Mouse (Mus musculus) heart, embryonic 15.5 days (tissue): Measurements from ENCODE around the gene Atpif1. TPM values are rescaled to one million over a fixed set of nuclear protein-coding genes. Genes with fewer than 3 reads are reported as not detected.

ENCODE experiments used
- ATAC-seq: fragments of 200-750 bp; cut with Nextera tagmentation; replicated peaks from 2 replicates; pipeline ENCODE4 v1.8.0; 2017; ENCODE audit warnings: low read depth, moderate TSS enrichment; ENCODE audit not compliant: insufficient number of reproducible peaks, insufficient read depth, low FRiP score
- H3K27ac ChIP-seq: fragments of 300-500 bp; sonication (generic); 2 replicates; pipeline ENCODE4 v1.5.1; 2015; ENCODE audit warnings: mild to moderate bottlenecking, inconsistent platforms
- H3K27me3 ChIP-seq: fragments of 300-500 bp; sonication (generic); 2 replicates; pipeline ENCODE4 v1.6.1; 2015; ENCODE audit warnings: inconsistent platforms
- H3K36me3 ChIP-seq: fragments of 300-500 bp; sonication (generic); 2 replicates; pipeline ENCODE4 v1.6.1; 2015; ENCODE audit warnings: mild to moderate bottlenecking, inconsistent platforms
- H3K4me1 ChIP-seq: fragments of 300-500 bp; sonication (generic); replicated peaks from 2 replicates; pipeline ENCODE4 v1.6.1; 2015; ENCODE audit warnings: inconsistent platforms
- H3K4me2 ChIP-seq: fragments of 300-500 bp; sonication (generic); 2 replicates; pipeline ENCODE4 v1.6.1; 2015; ENCODE audit warnings: inconsistent platforms, mild to moderate bottlenecking, moderate library complexity
- H3K4me3 ChIP-seq: fragments of 300-500 bp; sonication (generic); 2 replicates; pipeline ENCODE4 v1.5.1; 2015; ENCODE audit warnings: mild to moderate bottlenecking, inconsistent platforms
- H3K9ac ChIP-seq: fragments of 300-500 bp; sonication (generic); 2 replicates; pipeline ENCODE4 v1.6.1; 2015; ENCODE audit warnings: mild to moderate bottlenecking, inconsistent platforms
- H3K9me3 ChIP-seq: fragments of 300-500 bp; sonication (generic); replicated peaks from 2 replicates; pipeline ENCODE4 v1.6.1; 2016; ENCODE audit warnings: inconsistent platforms
- WGBS: fragments of 180-500 bp; shearing (Covaris S2); methylation state at CpG from one replicate; pipeline ENCODE4 v1.1.7; 2015; ENCODE audit warnings: mixed read lengths; 5-methylcytosine and 5-hydroxymethylcytosine counted together
- polyA plus RNA-seq: library from polyadenylated mRNA; unstranded; fragments of >200 nt; fragmentation: Nextera tagmentation; extraction: Ambion mirVana; gene quantifications from 2 replicates; pipeline ENCODE4 v1.2.1, GENCODE M21; 2015

Atpif1 gene
- polyA plus RNA-seq, 1 experiment from 2014 or later, result 1,479 TPM

DNA sequence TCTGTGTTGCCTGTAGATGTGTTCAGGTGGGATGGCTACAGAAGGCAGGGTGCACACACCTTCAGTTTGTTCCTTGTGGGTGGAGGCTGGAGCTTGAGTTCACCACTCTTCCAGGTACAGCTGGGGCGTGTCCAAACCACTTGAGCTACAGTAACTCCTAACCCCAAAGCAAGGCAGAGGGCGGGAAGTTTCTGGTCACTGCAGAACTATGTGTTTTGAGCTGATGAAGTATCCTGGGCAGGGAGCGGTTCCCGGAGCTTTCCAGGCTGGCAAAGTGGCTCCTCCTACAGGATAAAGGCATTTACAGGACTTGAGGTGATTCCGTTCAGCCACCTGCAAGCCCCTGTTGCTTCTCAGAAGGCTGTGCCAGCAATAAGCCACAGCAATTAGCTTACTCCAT is 20.8 kb upstream of the Atpif1 start:
- no peak for ATAC-seq
- H3K27ac ChIP-seq, result no peak overlapping the region; the same call in 1 of the 2 replicates
- H3K4me3 ChIP-seq, result no peak overlapping the region
- no peak overlapping the region for H3K4me2 ChIP-seq
- peaks cover 33% of the 10 kb centered on the region for H3K36me3 ChIP-seq
- WGBS, result 63% methylated on average over 5 of the region's 5 CpGs
- H3K9me3 ChIP-seq, result no peaks in the 10 kb centered on the region
- H3K4me1 ChIP-seq, result peaks cover 13% of the 10 kb centered on the region
- no peak overlapping the region for H3K9ac ChIP-seq
- H3K27me3 ChIP-seq, result no peaks in the 10 kb centered on the region

DNA sequence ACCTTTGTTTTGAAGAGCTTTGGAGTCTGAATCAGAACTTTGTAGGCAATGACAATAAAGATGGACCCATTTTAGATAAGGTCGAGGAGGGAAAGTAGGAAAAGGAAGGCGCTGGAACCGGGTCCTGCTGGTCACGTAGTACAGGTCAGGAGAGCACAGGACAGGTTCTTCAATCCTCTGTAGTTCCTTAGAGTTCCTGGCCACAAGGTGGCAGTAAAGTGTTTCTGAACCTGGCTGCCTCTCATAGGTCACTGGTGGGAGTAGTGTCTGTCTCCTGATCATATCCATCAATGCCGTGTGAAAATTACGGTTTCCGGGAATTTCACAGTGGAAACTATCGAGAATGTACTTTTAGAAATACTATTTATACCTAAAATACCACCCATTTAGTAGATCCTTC is 12.4 kb upstream of the Atpif1 start:
- WGBS, result 26% methylated on average over 8 of the region's 8 CpGs
- Histone ChIP-seq H3K4me2 (no peak overlapping the region), H3K27ac (no peak overlapping the region), H3K9ac (no peak overlapping the region), H3K4me1 (no peaks in the 10 kb centered on the region), H3K27me3 (no peaks in the 10 kb centered on the region), H3K36me3 (peaks cover 89% of the 10 kb centered on the region), H3K9me3 (no peaks in the 10 kb centered on the region), H3K4me3 (no peak overlapping the region)
- no peak for ATAC-seq

- 43% methylated on average over 1 of the region's 1 CpGs for WGBS
- H3K4me2 ChIP-seq, result no peak overlapping the region
- peaks cover 79% of the 10 kb centered on the region for H3K36me3 ChIP-seq
- H3K4me3 ChIP-seq, result no peak overlapping the region
- no peak overlapping the region for H3K9ac ChIP-seq
- no peak overlapping the region for H3K27ac ChIP-seq
- no peaks in the 10 kb centered on the region for H3K4me1 ChIP-seq
- H3K9me3 ChIP-seq, result no peaks in the 10 kb centered on the region
- no peak for ATAC-seq
- H3K27me3 ChIP-seq, result no peaks in the 10 kb centered on the region
These were observed 9.3 kb upstream of the Atpif1 start for GRCm38 (mm10) chr4:132542724-132543123.

- Histone ChIP-seq H3K9ac (no peak overlapping the region), H3K27ac (no peak overlapping the region), H3K9me3 (no peaks in the 10 kb centered on the region), H3K4me3 (no peak overlapping the region), H3K36me3 (peaks cover 65% of the 10 kb centered on the region), H3K27me3 (no peaks in the 10 kb centered on the region), H3K4me2 (no peak overlapping the region), H3K4me1 (peaks cover 11% of the 10 kb centered on the region)
- ATAC-seq, result no peak
- WGBS, result 79% methylated on average over 4 of the region's 4 CpGs
These were observed 8.0 kb upstream of the Atpif1 start for GRCm38 (mm10) chr4:132541413-132541812.

DNA sequence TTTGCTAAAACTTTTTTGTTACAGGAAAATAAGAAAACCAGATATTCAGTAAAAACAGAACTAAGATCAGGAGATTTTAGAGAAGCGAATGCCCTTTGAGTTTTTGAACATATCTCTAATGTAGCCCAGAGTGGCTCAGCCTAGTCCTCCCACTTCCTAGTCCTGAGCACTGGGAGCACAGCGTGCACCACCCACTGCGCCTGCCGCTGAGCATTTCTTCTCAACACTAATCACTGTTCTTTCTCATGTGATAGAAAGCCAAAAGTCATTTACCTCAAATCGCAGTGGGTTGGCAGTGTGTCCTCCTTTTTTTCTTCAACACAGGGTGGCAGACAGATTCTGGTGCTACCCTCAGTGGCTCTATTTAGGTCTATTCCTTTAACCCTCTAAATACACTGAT is 6.0 kb upstream of the Atpif1 start:
- Histone ChIP-seq H3K4me2 (no peak overlapping the region), H3K4me1 (peaks cover 18% of the 10 kb centered on the region), H3K27me3 (no peaks in the 10 kb centered on the region), H3K27ac (no peak overlapping the region), H3K9me3 (no peaks in the 10 kb centered on the region), H3K4me3 (no peak overlapping the region), H3K9ac (no peak overlapping the region), H3K36me3 (peaks cover 52% of the 10 kb centered on the region)
- no peak for ATAC-seq
- 91% methylated on average over 5 of the region's 5 CpGs for WGBS

DNA sequence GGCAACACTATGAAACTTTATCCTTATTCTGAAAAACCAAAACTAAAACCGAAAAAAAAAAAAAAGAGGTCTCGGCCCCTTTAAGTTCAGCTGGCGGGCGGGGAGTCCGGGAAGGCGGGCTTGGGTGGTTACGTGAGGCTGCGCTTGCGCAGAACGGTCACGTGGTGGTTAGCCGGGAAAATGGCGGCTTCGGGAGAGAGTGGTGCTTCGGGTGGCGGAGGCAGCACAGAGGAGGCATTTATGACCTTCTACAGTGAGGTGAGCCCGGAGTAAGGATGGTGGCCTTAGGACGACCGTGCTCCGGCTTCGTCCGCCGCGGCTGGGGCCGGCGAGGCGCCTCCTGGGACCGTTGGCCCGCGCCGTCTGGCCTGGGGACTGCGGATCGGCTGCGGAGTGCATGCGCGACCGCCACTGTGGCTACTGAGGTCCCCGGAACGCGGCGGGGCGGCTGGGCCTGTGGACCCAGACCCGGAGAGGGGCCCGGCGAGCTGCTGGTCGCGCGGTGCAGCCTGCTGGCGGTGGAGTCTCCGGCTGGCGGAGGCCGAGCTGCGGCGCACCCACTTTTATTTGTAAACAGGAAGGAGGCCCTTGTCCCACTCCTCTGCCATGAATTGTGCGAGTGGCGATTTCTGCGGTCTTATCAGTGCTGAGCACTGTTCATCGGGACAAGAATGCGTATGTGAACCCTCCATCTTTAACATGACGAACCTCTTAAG is 2.1 kb upstream of the Atpif1 start, which contains the start of gene Dnajc8:
Dnajc8 (plus strand) TSS at position 145 of the 716 bp plus-strand sequence.
- peak; percentile 78 for ATAC-seq
- WGBS, result under 1% methylated on average over 60 of the region's 60 CpGs
- Histone ChIP-seq H3K9ac (peak within 1 kb of the TSS; percentile 88), H3K9me3 (no peaks in the 10 kb centered on the region), H3K4me1 (peaks cover 36% of the 10 kb centered on the region), H3K4me3 (peak within 1 kb of the TSS; percentile 87), H3K27ac (peak within 1 kb of the TSS; percentile 53), H3K27me3 (no peaks in the 10 kb centered on the region), H3K4me2 (peak within 1 kb of the TSS; percentile 80), H3K36me3 (peaks cover 23% of the 10 kb centered on the region)

DNA sequence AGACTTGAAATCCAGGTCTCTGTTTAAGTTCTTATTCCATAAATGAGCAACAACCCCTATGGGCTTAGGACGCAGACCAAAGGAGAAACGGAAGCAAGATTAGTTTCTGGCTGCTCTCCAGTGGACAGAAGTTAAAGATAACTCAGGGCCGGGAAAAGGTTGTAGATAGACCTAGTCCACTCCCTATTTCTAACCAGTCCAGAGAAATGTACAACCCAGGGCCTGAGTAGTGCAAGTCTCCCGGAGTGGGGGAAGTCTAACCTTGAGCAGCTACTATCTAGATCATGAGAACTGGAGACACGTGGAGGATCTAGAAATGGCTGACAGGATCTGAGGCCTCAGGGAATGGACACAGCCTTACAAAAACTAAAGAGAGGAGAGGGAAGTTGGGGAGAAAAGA is 963 bp downstream of the Atpif1 start:
- H3K4me3 ChIP-seq, result peak overlapping the region; percentile 76
- H3K9me3 ChIP-seq, result no peaks in the 10 kb centered on the region
- ATAC-seq, result peak; percentile 44
- peak overlapping the region; percentile 69 for H3K4me2 ChIP-seq
- H3K27me3 ChIP-seq, result no peaks in the 10 kb centered on the region
- WGBS, result under 1% methylated on average over 5 of the region's 5 CpGs
- H3K4me1 ChIP-seq, result peaks cover 36% of the 10 kb centered on the region
- peak overlapping the region; percentile 83 for H3K9ac ChIP-seq
- peak overlapping the region; percentile 94 for H3K27ac ChIP-seq
- H3K36me3 ChIP-seq, result peaks cover 19% of the 10 kb centered on the region

DNA sequence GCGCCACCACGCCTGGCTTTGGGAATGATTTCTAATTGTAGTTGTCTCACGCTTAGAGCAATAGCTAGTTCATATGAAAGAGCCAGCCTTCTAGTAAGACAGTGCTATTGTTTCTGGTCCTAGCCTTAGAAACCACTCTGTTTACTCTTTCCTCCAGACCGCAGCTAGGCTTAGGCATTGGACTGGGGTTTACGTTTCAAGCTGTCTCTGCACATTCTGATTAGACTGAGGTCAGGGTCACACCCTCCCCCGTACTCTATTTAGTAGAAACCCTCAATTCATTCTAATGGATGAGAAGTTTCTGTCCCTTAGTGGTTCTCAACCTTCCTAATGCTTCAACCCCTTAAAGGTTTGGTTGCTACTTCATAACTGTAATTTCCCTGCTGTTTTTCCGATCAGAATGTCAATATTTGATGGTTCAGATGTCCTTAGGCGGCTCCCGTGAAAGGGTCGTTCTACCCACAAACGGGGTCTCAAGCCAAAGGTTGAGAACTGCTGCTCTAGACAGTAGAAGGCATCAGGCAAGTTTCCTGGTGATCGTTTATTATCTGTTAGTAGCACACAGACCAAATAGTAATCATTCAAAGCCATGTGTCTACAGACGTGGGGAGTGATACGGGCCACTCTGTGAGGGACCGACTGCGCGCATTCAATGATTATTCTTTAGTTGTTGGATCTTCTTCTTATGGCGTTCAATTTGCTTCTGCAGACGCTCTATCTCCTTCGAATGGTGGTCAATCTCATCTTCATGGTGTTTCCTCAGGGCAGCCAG is 3.2 kb downstream of the Atpif1 start:
- no peak overlapping the region for H3K9ac ChIP-seq
- H3K4me1 ChIP-seq, result peaks cover 22% of the 10 kb centered on the region
- no peaks in the 10 kb centered on the region for H3K9me3 ChIP-seq
- H3K36me3 ChIP-seq, result peaks cover 19% of the 10 kb centered on the region
- ATAC-seq, result no peak
- no peak overlapping the region for H3K4me3 ChIP-seq
- no peak overlapping the region for H3K27ac ChIP-seq
- WGBS, result 92% methylated on average over 20 of the region's 20 CpGs
- no peaks in the 10 kb centered on the region for H3K27me3 ChIP-seq
- no peak overlapping the region for H3K4me2 ChIP-seq

DNA sequence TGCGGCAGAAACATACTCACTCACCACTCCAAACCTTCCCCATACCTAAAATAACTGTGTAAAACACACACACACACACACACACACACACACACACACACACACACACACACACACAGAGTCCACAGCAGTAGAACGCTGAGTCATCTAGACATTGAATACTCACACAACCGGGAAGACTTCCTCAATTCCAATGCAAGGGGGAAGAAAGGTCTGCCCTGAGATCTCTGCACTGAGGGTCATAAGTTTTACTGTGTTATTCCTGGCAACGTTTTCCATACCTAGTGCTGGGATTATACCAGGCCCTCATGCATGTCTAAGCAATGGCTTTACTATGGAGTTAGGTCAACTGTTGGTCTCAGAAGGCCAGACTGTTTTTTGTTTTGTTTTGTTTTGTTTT is 4.1 kb downstream of the Atpif1 start:
- Histone ChIP-seq H3K9me3 (no peaks in the 10 kb centered on the region), H3K9ac (no peak overlapping the region)
- WGBS, result 72% methylated on average over 4 of the region's 4 CpGs

GRCm38 (mm10) chr4:132527917-132528522 is 5.4 kb downstream of the Atpif1 start:
- Histone ChIP-seq H3K36me3 (peaks cover 19% of the 10 kb centered on the region), H3K27ac (no peak overlapping the region), H3K9me3 (no peaks in the 10 kb centered on the region), H3K9ac (no peak overlapping the region), H3K4me3 (no peak overlapping the region), H3K27me3 (no peaks in the 10 kb centered on the region), H3K4me1 (peaks cover 25% of the 10 kb centered on the region), H3K4me2 (no peak overlapping the region)
- ATAC-seq, result no peak
- 86% methylated on average over 8 of the region's 8 CpGs for WGBS

More for the DNA sequence above, 4.1 kb downstream of the Atpif1 start:
- Histone ChIP-seq H3K27ac (no peak overlapping the region), H3K27me3 (no peaks in the 10 kb centered on the region), H3K4me3 (no peak overlapping the region), H3K4me2 (no peak overlapping the region), H3K4me1 (peaks cover 27% of the 10 kb centered on the region), H3K36me3 (peaks cover 19% of the 10 kb centered on the region)
- ATAC-seq, result no peak

- Histone ChIP-seq H3K36me3 (peaks cover 19% of the 10 kb centered on the region), H3K27me3 (no peaks in the 10 kb centered on the region), H3K4me2 (no peak overlapping the region), H3K9me3 (no peaks in the 10 kb centered on the region), H3K9ac (no peak overlapping the region), H3K4me1 (peaks cover 17% of the 10 kb centered on the region), H3K27ac (no peak overlapping the region), H3K4me3 (no peak overlapping the region)
- no peak for ATAC-seq
- WGBS, result 51% methylated on average over 2 of the region's 2 CpGs
These were observed 6.8 kb downstream of the Atpif1 start for GRCm38 (mm10) chr4:132526678-132527077.
